Mouse (Mus musculus) gonadal fat pad, adult 2 months (tissue): Measurements from ENCODE around the gene Pfas. TPM values are rescaled to one million over a fixed set of nuclear protein-coding genes. Genes with fewer than 3 reads are reported as not detected.

Experiments used
- DNase-seq: peaks from one replicate; pipeline ENCODE4 v3.0.0-alpha.2; 2012; ENCODE audit warnings: low read depth
- polyA plus RNA-seq: library from polyadenylated mRNA; depleted of rRNA; stranded (reverse); fragments of >200 nt; gene quantifications from 2 replicates; pipeline ENCODE4 v1.2.3, GENCODE M21; 2012; rRNA removed

Pfas gene
- polyA plus RNA-seq = 16.2 and 17.7 TPM in 2 replicates

DNA sequence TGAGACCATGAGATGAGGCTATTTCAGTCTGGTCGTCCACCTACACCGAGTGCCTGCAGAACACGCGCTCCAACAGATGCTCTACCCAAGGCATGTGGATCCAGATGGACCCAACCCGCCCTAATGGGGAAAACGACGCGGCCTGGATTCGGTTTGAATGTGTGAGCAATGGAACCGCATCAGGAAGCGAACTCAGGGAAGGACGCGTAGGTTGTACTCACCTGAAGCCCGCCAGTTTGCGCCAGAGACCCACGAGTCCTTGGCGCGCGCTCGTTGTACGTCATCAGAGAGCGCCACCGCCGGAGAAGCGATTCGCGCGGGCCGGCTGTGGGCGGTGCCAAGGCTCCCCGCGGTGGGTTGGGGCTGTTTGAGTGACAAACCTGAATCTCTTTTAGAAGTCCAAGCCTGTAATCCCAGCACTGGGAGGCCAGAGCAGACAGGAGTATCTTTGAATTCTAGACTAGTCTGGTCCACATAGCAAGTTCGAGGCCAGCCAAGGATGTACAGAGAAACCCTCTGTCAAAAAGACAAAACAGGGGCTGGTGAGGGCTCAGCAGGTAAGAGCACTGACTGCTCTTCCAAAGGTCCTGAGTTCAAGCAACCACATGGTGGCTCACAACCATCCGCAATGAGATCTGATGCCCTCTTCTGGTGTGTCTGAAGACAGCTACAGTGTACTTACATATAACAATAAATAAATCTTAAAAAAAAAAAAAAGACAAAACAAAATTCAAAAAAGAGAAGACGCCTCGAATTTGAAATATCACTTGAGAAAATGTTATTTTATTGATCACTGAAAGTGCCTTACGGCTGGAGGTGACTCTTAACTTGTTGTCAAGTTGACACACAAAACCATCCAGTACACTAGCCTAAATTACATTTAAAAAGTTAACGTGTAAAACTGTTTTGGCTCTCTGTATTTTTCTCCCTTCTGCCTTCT lies at the start of gene Pfas:
Gene Pfas (minus strand): TSS at position 279 of the 940 bp plus-strand sequence.
- peak; percentile 42 for DNase-seq

DNA sequence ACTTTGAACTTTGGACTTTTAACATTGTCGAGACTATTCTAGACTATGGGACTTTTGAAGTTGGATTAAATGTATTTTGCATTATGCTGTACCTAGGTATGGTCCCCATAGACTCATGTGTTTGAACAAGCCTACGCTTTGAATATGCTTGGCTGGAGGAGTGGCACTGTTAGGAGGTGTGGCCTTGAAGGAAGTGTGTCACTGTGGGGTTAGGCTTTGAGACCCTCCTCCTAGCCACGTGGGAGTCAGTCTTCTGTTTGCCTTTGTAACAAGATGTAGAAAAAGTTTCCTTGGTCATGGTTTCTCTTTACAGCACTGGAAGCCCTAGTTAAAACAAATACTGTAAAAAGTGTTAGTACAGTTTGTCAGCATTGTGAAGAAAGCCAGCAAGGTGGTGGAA lies 45.6 kb upstream of the Pfas start:
- no peak for DNase-seq

DNA sequence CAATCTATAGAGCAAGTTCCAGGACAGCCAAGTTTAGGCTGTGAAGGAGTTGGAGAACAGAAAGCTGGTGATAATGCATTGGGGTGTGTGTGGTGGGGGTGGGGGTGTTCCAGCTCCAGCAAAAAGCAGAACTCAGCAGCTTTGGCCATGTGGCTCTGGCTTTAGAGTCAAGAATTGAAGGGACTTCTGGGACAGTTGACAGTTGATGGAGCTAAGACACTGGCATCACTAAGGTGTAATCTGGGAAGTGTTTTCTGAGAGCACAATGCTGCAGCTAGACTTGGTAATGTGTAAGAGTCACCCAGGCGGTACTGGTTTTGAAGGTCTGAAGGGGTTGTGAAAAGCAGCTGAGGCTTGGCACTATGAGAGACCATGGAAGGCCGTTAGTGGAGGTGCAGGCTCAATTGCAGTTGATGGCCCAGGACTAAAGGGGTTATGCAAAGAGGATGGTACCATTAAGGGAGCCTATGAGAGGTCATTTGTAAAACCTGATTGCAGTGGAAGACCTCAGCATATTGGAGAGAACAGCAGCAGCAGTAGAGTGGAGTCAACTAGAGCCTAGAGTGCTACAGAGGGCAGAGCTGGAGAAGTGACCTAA lies 44.7 kb upstream of the Pfas start:
- no peak for DNase-seq

DNA sequence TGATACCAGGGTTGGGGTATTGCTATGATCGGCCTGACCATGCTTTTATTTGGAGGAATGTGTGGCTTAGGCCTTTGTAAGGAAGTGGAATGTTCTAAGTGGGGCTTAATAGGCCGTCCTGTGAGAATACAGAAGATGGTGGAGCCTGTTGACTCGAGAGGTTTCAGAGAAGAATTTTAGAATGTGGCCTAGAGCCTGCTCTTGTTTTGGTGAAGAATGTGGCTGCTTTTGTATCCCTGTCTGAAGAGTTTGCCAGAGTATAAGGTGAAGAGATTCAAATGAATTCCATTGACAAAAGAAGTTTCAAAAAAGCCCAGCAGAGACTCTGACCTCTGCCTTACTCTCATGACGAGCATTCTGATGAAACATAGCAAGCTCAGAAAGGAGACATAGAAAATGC lies 43.5 kb upstream of the Pfas start:
- DNase-seq = no peak

DNA sequence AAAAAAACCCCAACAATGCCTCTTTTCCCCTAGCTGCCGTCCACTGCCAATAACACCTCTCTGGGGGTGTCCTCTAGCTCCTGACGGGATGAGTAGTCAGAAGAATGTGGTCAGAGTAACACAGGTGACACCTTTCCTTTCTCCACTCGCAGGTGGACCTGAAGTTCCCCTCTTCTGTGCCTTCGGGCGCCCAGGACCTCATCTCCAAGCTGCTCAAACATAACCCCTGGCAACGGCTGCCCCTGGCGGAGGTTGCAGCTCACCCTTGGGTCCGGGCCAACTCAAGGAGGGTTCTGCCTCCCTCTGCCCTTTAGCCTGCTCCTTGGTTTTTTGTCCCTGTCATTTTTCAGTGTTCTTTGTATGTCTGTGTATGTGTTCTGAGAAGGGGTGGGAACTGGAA lies 42.5 kb upstream of the Pfas start:
- DNase-seq = no peak

DNA sequence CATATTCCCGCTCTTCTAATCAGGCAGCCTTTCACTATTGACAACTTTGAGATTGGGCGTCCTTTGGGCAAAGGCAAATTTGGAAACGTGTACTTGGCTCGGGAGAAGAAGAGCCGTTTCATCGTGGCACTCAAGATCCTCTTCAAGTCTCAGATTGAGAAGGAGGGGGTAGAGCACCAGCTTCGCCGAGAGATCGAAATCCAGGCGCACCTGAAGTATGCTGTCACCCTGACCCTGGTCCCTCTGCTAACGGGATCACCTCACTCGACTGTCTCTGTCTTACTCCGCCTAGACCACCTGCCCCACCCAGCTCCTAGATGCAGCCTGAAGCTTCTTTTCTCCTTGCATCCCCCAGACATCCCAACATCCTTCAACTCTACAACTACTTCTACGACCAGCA lies 39.9 kb upstream of the Pfas start:
- DNase-seq = no peak

DNA sequence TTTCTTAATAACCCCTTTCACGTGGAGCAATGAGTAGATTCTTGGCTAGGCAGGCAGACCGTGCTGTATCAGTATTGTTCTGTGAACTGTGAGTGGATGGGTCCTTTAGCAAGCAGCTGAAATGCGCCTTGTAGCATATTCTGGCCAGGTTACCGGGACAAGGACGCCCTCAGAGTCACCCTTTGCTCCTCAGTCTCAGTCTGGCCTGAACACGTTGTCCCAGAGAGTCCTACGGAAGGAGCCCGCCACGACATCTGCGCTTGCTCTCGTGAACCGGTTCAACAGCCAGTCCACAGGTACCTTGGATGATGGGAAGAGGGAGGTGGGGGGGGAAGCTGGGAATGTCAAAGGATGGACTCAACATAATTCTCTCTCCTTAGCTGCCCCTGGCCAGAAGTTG lies 39.3 kb upstream of the Pfas start:
- no peak for DNase-seq

DNA sequence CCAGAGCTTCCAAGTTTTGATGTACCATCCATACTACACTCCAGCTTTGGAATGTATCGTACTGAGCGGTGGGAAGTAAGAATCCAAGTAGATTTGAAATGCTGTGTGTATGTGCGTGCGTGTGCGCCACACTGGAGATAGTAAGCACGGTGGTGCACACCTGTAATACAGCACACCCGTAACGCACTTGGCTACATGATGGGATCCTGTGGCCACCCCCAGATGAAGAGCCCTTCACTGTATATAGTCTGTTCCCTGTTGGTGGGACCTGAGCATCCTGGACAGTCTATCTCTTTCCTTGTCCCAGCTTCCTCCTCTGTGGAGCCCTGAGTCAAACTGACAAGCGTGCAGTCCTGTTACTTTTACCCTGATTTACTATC lies 38.1 kb upstream of the Pfas start:
- DNase-seq = no peak

DNA sequence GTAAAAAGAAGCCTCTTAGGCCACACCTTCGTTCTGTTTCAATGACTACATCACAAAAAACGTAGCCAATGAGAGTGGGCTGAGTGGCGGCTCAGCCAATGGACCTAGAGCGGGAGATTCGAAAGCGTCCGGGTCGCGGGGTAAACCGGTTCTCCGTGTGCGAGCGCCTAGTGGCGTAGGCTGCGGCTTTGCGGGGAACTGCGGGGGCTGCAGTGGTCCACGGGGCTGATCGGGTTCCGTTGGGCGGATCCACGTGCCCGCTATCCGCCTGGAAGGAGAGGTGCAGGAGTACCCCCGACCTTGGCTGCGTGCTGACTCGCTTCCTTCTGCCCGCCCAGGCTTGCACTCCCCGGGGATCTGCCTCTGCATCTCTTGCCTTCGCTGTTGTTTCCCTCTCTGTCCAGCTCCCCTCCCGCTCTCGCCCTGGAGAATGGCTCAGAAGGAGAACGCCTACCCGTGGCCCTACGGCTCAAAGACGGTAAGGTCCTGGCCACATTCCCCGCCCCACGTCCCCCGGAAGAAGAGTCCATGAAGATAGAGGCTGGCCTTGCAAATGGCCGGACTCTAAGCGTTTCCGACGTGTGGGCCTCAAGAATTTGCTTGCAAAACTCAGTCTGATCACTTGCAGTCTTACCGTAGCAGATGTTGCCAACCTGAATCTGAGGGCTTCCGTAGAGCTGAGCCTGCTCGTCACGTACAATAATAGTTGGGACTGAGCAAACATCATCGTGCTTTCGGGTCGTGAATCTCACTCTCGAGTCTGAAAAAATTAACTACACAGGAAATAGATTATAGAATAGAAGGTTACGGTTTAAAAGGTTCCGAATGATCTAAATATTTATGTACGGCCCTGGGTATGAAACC lies 37.5 kb upstream of the Pfas start, which contains the start of gene Aurkb:
Gene Aurkb (plus strand): TSS at position 117 of the 864 bp plus-strand sequence.
- DNase-seq = no peak

DNA sequence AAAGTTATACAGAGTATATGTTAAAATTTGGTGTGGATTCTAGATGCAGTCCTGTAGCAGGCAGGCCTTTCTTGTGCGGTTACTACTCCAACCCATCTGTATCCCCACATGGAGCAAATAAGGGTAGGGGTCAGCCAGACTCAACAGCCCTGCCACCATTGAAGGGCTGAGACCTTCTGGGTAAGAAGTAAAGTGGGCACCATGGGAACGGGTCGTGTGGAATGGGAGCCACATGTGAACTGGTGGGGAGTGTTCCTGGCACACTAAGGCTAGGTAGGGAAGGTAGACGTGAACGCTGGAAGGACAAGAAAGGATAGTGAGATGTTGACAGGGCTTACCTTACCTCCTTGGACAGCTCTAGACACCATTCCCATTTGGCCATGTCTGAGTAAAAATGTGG lies 29.9 kb upstream of the Pfas start:
- no peak for DNase-seq

DNA sequence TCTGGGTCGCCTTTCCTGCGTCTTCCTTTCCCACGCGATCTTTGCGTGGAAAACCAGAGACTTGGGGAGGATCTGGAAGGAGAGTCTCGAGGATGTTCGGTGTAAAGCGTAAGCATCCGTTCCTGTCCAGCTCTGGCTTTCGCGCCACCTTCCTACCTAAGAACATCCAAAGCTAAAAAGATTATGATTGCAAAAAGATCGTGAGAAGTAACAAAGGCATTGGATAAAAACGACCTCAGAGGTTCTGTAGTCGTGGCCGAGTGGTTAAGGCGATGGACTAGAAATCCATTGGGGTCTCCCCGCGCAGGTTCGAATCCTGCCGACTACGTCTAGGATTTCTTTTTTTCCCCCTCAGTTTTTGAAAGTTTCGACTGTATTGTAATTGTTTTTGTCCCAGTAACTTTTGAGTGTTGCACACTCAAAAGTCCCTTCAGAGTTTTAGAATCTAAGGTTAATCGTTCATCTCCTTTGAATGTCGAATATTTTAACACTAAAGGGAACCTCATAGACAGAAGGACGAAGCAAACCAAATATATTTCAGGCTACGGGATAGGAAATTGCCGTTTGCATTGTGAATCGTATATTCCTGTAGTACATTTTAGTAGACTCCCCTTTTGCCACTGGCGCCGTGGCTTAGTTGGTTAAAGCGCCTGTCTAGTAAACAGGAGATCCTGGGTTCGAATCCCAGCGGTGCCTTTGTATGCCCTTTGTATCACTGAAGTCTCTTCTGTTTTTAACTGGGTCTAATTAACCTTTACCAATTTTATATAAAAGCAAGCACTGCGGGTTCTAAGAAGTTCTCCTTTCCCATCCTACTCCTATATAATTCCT lies 29.2 kb upstream of the Pfas start:
- DNase-seq = no peak

DNA sequence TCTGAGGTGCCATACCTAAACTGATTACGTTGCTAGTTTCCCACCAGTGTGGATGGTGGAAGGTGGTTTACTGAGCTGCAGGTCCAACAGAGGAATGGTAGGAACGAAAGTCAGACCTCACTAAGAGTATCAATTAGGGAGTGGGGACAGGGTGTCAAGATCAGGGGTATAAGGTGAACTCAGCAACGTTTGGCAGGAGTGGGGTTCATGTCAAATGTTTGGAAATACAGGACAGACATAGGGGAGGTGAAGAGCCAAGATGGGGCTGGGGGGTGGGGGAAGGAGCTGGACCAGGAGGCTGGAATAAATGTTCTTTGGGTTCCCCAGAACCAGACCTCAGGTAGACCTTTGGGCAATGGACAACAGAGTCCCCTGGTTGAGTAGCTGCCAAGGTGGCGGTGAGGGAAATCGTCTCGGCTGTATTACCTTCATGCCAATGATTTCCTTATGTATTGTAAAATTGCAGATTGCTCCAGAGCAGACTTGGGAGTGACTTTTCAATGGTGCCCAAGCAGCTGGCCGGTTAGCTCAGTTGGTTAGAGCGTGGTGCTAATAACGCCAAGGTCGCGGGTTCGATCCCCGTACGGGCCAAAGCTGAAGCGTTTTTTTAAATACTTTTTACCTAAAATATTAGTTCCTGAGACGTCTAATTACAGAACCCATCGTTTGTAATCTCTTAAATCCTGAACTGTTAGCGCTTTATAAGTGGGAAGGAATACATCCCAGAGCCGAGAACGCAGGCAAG lies 28.4 kb upstream of the Pfas start:
- DNase-seq = no peak

DNA sequence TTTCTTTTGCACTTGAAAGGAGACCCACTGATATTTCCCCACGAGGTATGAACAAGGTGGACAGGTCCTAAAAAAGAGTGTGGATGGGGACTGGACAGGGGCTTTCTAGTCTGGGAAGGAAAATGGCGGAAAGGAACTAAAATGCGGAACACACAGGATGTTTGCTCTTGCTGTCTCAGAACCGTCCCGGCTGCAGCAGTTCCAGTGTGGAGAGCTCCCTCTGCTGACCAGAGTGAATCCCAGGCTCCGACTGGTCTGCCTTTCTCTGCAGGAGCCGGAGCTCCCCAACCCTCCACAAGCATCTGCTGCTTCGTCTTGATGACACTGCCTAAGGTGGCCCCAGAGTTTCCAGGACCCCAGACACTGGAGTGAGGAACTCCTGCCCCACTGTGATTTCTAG lies 27.6 kb upstream of the Pfas start:
- DNase-seq = no peak

DNA sequence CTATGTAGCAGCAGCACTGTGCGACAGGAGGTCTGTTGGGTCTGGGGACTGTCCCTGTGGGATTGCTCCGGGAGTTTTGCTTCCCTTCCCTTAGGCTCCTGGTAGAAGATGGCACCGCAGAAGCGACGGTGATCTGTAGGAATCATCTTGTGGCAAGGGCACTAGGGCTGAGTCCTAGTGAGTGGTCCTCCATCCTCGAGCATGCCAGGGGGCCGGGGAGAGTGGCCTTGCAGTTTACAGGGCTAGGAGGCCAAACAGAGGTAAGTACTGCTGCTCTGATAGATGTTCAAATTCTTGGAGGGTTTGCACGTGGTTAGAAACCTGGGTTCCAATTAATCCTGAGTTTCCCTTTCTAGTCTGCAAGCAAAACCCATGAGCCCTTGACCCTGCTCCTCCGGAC lies 27.2 kb upstream of the Pfas start:
- no peak for DNase-seq

DNA sequence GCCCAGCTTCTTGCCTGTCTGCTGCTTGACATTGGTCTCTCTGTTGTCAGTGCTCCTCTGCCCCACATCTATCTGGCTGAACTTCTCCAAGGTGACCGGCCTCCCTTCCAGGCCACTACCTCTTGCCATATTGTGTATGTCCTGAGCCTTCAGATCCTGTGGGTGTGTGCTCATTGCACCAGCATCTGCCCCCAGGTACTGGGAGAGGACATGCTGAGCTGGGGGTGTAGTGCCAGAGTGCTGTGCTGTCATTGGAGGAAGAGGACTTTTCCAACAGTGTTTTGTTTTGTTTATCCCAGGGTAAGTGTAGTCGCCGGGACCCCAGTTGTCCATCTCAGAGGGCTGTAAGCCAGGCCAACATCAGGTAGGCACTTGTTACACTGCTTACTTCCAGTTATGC lies 26.3 kb upstream of the Pfas start:
- DNase-seq = no peak

DNA sequence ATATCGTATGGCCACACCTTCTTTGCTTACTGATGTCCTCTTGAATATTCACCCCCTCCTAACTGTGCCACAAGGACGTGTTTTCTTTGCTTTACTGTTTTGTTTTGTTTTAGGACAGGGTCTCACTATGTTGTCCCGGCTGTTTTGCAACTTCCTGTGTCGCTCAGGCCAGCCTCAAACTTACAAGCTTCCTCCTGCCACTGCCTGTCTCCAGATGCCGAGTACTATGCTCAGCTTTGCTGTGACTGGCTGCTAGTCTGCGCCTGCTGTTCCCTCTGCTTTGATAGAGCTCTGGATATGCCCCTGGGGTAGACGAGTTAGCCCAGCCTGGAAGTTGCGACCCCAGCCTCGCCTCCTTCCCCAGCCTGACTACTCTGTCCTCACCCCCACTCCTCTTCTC lies 25.3 kb upstream of the Pfas start:
- DNase-seq = no peak

DNA sequence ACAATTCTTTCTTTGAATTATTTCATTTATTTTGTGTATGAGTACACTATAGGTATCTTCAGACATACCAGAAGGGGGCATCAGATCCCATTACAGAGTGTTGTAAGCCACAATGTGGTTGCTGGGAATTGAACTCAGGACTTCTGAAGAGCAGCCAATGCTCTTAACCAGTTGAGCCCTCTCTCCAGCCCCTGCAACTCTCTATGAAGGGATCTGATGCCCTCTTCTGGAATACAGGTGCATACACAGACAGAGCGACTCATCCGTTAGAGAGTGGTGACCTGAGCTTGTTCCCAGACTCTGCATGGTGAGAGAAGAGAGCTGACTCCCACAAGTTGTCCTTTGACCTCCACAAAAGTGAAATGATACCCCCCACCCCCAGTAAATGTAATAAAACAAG lies 20.5 kb upstream of the Pfas start:
- no peak for DNase-seq

DNA sequence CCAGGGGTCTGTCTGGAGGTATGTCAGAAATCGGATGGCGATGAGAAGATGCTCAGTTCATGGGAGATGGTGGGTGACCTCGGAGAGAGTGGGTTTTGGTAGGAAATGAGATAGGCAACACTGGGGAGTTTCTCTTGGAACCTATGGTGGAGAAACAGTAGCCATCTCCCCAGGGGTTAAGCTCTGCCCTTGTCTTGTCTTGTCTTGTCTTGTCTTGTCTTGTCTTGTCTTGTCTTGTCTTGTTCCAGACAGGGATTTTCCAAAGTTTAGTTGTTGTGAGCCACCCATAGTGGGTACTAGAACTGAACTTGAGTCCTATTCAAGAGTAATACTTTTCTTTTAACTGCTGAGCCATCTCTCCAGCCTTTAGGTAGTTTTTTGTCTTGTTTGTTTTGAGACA lies 18.3 kb upstream of the Pfas start:
- no peak for DNase-seq

DNA sequence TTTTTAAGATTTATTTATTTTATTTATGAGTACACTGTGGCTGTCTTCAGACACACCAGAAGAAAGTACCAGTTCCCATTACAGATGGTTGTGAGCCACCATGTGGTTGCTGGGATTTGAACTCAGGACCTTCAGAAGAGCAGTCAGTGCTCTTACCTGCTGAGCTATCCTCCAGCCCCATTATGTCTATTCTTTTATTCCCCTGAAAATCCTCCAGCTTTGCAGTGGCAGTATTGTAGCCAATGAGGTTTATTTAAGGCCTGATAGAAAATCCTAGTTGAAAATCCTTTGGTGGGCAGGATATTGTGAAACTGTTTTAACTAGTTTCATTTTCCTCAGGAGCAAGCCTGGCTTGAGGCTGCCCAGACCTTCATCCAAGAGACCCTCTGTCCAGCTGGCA lies 12.4 kb upstream of the Pfas start:
- no peak for DNase-seq

DNA sequence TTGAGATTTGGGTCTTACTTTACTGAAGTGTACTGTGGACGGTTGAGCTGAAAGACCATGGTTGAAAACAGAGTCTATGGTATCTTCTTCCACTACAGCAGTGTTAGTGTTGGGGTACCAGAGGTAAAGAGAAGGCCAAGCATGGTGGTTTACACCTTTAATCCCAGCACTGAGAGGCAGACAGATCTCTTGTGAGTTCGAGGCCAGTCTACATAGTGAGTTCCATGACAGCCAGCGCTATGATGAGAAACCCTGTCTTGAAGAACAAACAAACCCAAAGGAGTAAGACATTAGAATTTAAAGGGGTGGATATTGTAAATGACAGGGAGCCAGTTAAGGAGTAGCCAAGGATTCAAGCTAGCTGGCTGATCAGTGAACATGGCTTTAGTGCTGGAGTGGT lies 8.5 kb upstream of the Pfas start:
- no peak for DNase-seq
